Mouse (Mus musculus) MEL (cell line): Measurements from ENCODE around the gene Zfp536. TPM values are rescaled to one million over a fixed set of nuclear protein-coding genes. Genes with fewer than 3 reads are reported as not detected.

Experiments used
- DNase-seq: peaks from one replicate; pipeline ENCODE4 v3.0.0; 2011; ENCODE audit warnings: low read depth, low spot score
- H3K27ac ChIP-seq: 2 replicates; pipeline ENCODE4 v1.5.1; 2012; ENCODE audit warnings: low read depth, mild to moderate bottlenecking, control low read depth, low read length, moderate library complexity; ENCODE audit not compliant: control insufficient read depth
- H3K27me3 ChIP-seq, 2 experiments: fragments of 150-350 bp in 1 of 2; sonication (generic) in 1 of 2; 2 replicates each; pipeline ENCODE4 v1.6.1; 2012; ENCODE audit warnings: low read length in 2 of 2, mild to moderate bottlenecking in 2 of 2, improper control_type of control experiment in 1 of 2, moderate library complexity in 1 of 2; ENCODE audit not compliant: insufficient read depth in 2 of 2, control insufficient read depth in 1 of 2
- H3K36me3 ChIP-seq, 2 experiments: 2 replicates each; pipeline ENCODE4 v1.6.1; 2012 to 2014; ENCODE audit warnings: low read length in 2 of 2, improper control_type of control experiment in 1 of 2, inconsistent platforms in 1 of 2, mild to moderate bottlenecking in 1 of 2; ENCODE audit not compliant: insufficient read depth in 2 of 2, control insufficient read depth in 1 of 2
- H3K4me1 ChIP-seq, 2 experiments: fragments of 150-350 bp in 1 of 2; sonication (generic) in 1 of 2; 2 replicates each; pipeline ENCODE4 v1.6.1; 2012; ENCODE audit warnings: low read length in 2 of 2, improper control_type of control experiment in 1 of 2, mild to moderate bottlenecking in 1 of 2; ENCODE audit not compliant: insufficient read depth in 2 of 2, control insufficient read depth in 1 of 2
- H3K4me3 ChIP-seq, 2 experiments: fragments of 150-350 bp in 1 of 2; sonication (generic) in 1 of 2; 2 replicates each; pipeline ENCODE4 v1.5.1; 2012; ENCODE audit warnings: low read depth in 2 of 2, low read length in 2 of 2, mild to moderate bottlenecking in 2 of 2, moderate library complexity in 2 of 2, control low read depth in 1 of 2, improper control_type of control experiment in 1 of 2; ENCODE audit not compliant: control insufficient read depth in 1 of 2, insufficient read depth in 1 of 2
- H3K79me2 ChIP-seq: 2 replicates; pipeline ENCODE4 v1.6.1; 2012; ENCODE audit warnings: mild to moderate bottlenecking, low read length, moderate library complexity; ENCODE audit not compliant: control insufficient read depth, poor library complexity, insufficient read depth
- H3K9ac ChIP-seq: 2 replicates; pipeline ENCODE4 v1.6.1; 2012; ENCODE audit warnings: low read depth, mild to moderate bottlenecking, control low read depth, low read length, moderate library complexity; ENCODE audit not compliant: control insufficient read depth, poor library complexity, severe bottlenecking
- H3K9me3 ChIP-seq: fragments of 150-350 bp; sonication (generic); replicated peaks from 2 replicates; pipeline ENCODE4 v1.6.1; 2012; ENCODE audit warnings: mild to moderate bottlenecking, low read length, improper control_type of control experiment, moderate library complexity; ENCODE audit not compliant: insufficient read depth
- CHD2 ChIP-seq: IDR thresholded peaks from 2 replicates; pipeline ENCODE4 v1.6.1; 2011; ENCODE audit warnings: low read length, improper control_type of control experiment
- CTCF ChIP-seq, 3 experiments: IDR thresholded peaks in 2 of 3; conservative IDR thresholded peaks in 1 of 3; 2 replicates each; pipeline ENCODE4 v1.5.1; 2011 to 2012; ENCODE audit warnings: low read length in 3 of 3, low read depth in 2 of 3, mild to moderate bottlenecking in 2 of 3, improper control_type of control experiment in 1 of 3, inconsistent platforms in 1 of 3, mixed read lengths in 1 of 3, moderate library complexity in 1 of 3; ENCODE audit not compliant: control insufficient read depth in 1 of 3, insufficient read depth in 1 of 3, poor library complexity in 1 of 3, severe bottlenecking in 1 of 3
- E2F4 ChIP-seq: IDR thresholded peaks from 2 replicates; pipeline ENCODE4 v1.6.1; 2011; ENCODE audit warnings: low read depth, low read length, improper control_type of control experiment, borderline replicate concordance
- ELF1 ChIP-seq: IDR thresholded peaks from 2 replicates; pipeline ENCODE4 v1.6.1; 2014; ENCODE audit warnings: low read depth, mild to moderate bottlenecking, inconsistent platforms, low read length, improper control_type of control experiment, moderate library complexity
- EP300 ChIP-seq, 2 experiments: IDR thresholded peaks; 2 replicates each; pipeline ENCODE4 v1.6.1; 2011; ENCODE audit warnings: improper control_type of control experiment in 2 of 2, low read length in 2 of 2, low read depth in 1 of 2, mild to moderate bottlenecking in 1 of 2
- ETS1 ChIP-seq: IDR thresholded peaks from 2 replicates; pipeline ENCODE4 v1.6.1; 2012; ENCODE audit warnings: low read depth, mild to moderate bottlenecking, inconsistent platforms, low read length, improper control_type of control experiment, moderate library complexity
- HCFC1 ChIP-seq: IDR thresholded peaks from 2 replicates; pipeline ENCODE4 v1.6.1; 2012; ENCODE audit warnings: low read depth, mild to moderate bottlenecking, inconsistent platforms, low read length, improper control_type of control experiment, moderate library complexity
- KAT2A ChIP-seq: conservative IDR thresholded peaks from 2 replicates; pipeline ENCODE4 v1.6.1; 2012; ENCODE audit warnings: low read depth, low read length, improper control_type of control experiment, inconsistent platforms
- MAX ChIP-seq: IDR thresholded peaks from 2 replicates; pipeline ENCODE4 v1.6.1; 2011; ENCODE audit warnings: low read length, improper control_type of control experiment
- MEF2A ChIP-seq: IDR thresholded peaks from 2 replicates; pipeline ENCODE4 v1.6.1; 2014; ENCODE audit warnings: low read depth, mild to moderate bottlenecking, inconsistent platforms, low read length, improper control_type of control experiment; ENCODE audit not compliant: poor library complexity, insufficient replicate concordance, severe bottlenecking; ENCODE audit errors: extremely low read depth
- MXI1 ChIP-seq: IDR thresholded peaks from 2 replicates; pipeline ENCODE4 v1.6.1; 2011; ENCODE audit warnings: mild to moderate bottlenecking, low read depth, low read length, improper control_type of control experiment
- MYB ChIP-seq: IDR thresholded peaks from 2 replicates; pipeline ENCODE4 v1.6.1; 2011; ENCODE audit warnings: mild to moderate bottlenecking, low read depth, low read length, improper control_type of control experiment
- MYC ChIP-seq: IDR thresholded peaks from 2 replicates; pipeline ENCODE4 v1.6.1; 2011; ENCODE audit warnings: low read depth, mild to moderate bottlenecking, low read length, improper control_type of control experiment, moderate library complexity
- NELFE ChIP-seq: IDR thresholded peaks from 2 replicates; pipeline ENCODE4 v1.6.1; 2011; ENCODE audit warnings: low read depth, low read length, improper control_type of control experiment
- NRF1 ChIP-seq: IDR thresholded peaks from 2 replicates; pipeline ENCODE4 v1.6.1; 2014; ENCODE audit warnings: low read depth, mild to moderate bottlenecking, inconsistent platforms, low read length, improper control_type of control experiment, moderate library complexity; ENCODE audit not compliant: poor library complexity, insufficient read depth, severe bottlenecking
- POLR2A ChIP-seq, 2 experiments: IDR thresholded peaks; 2 replicates each; pipeline ENCODE4 v1.6.1; 2011 to 2012; ENCODE audit warnings: low read length in 2 of 2, mild to moderate bottlenecking in 2 of 2, control low read depth in 1 of 2, improper control_type of control experiment in 1 of 2, low read depth in 1 of 2, moderate library complexity in 1 of 2; ENCODE audit not compliant: control insufficient read depth in 1 of 2, insufficient read depth in 1 of 2, poor library complexity in 1 of 2
- RAD21 ChIP-seq: IDR thresholded peaks from 2 replicates; pipeline ENCODE4 v1.6.1; 2011; ENCODE audit warnings: mild to moderate bottlenecking, low read depth, low read length, improper control_type of control experiment
- RCOR1 ChIP-seq: IDR thresholded peaks from 2 replicates; pipeline ENCODE4 v1.6.1; 2012; ENCODE audit warnings: low read depth, mild to moderate bottlenecking, inconsistent platforms, low read length, improper control_type of control experiment
- SIN3A ChIP-seq: IDR thresholded peaks from 2 replicates; pipeline ENCODE4 v1.6.1; 2012; ENCODE audit warnings: low read length, improper control_type of control experiment, inconsistent platforms
- SMC3 ChIP-seq: IDR thresholded peaks from 2 replicates; pipeline ENCODE4 v1.6.1; 2011; ENCODE audit warnings: low read depth, low read length, improper control_type of control experiment
- TAL1 ChIP-seq: IDR thresholded peaks from 2 replicates; pipeline ENCODE4 v1.6.1; 2012; ENCODE audit warnings: mild to moderate bottlenecking, inconsistent platforms, low read length, moderate library complexity, mixed read lengths
- UBTF ChIP-seq: IDR thresholded peaks from 2 replicates; pipeline ENCODE4 v1.6.1; 2012; ENCODE audit warnings: low read depth, mild to moderate bottlenecking, inconsistent platforms, low read length, improper control_type of control experiment, moderate library complexity, borderline replicate concordance; ENCODE audit not compliant: insufficient read depth
- USF1 ChIP-seq: IDR thresholded peaks from 2 replicates; pipeline ENCODE4 v1.6.1; 2014; ENCODE audit warnings: low read depth, mild to moderate bottlenecking, inconsistent platforms, low read length, improper control_type of control experiment, moderate library complexity
- USF2 ChIP-seq, 2 experiments: IDR thresholded peaks; 2 replicates each; pipeline ENCODE4 v1.6.1; 2011 to 2012; ENCODE audit warnings: improper control_type of control experiment in 2 of 2, low read length in 2 of 2, borderline replicate concordance in 1 of 2, inconsistent platforms in 1 of 2, low read depth in 1 of 2, mild to moderate bottlenecking in 1 of 2; ENCODE audit not compliant: insufficient read depth in 1 of 2
- ZC3H11A ChIP-seq: IDR thresholded peaks from 2 replicates; pipeline ENCODE4 v1.6.1; 2012; ENCODE audit warnings: low read depth, mild to moderate bottlenecking, inconsistent platforms, low read length, improper control_type of control experiment
- ZKSCAN1 ChIP-seq: IDR thresholded peaks from 2 replicates; pipeline ENCODE4 v1.6.1; 2012; ENCODE audit warnings: low read depth, mild to moderate bottlenecking, inconsistent platforms, low read length, improper control_type of control experiment, moderate library complexity
- ZMIZ1 ChIP-seq: IDR thresholded peaks from 2 replicates; pipeline ENCODE4 v1.6.1; 2012; ENCODE audit warnings: low read depth, mild to moderate bottlenecking, inconsistent platforms, low read length, improper control_type of control experiment, moderate library complexity
- ZNF384 ChIP-seq: IDR thresholded peaks from 2 replicates; pipeline ENCODE4 v1.6.1; 2012; ENCODE audit warnings: low read depth, mild to moderate bottlenecking, inconsistent platforms, low read length, improper control_type of control experiment
- polyA plus RNA-seq, 2 experiments: library from polyadenylated mRNA; stranded (reverse) in 1 of 2; unstranded in 1 of 2; fragments of >175 nt in 1 of 2; fragments of >200 nt in 1 of 2; gene quantifications; 2 replicates each; pipeline versions ENCODE4 v1.2.1 to v1.2.4; 2012; ENCODE audit warnings: low replicate concordance in 2 of 2, low read depth in 1 of 2; ENCODE audit not compliant: insufficient read length in 2 of 2, insufficient read depth in 1 of 2, missing spikeins in 1 of 2
- total RNA-seq: library from RNA; depleted of rRNA; stranded (reverse); fragments of 300-350 nt; gene quantifications from 2 replicates; pipeline ENCODE4 v1.2.3, GENCODE M21; 2012

The Zfp536 gene
- total and polyA plus RNA-seq, 3 experiments = not detected

GRCm38 (mm10) chr7:37556811-37557210 is 216.6 kb downstream of the Zfp536 start:
- Histone ChIP-seq H3K27ac (no peak overlapping the region), H3K79me2 (no peaks in the 10 kb centered on the region), H3K9ac (no peak overlapping the region), H3K4me3 (no peak overlapping the region), H3K27me3 (no peaks in the 10 kb centered on the region), H3K4me1 (no peaks in the 10 kb centered on the region), H3K9me3 (no peaks in the 10 kb centered on the region), H3K36me3 (no peaks in the 10 kb centered on the region)
- no peak for DNase-seq
- TF ChIP-seq USF1 (no peak), ZMIZ1 (no peak), E2F4 (no peak), MXI1 (no peak), NRF1 (no peak), TAL1 (no peak), ZNF384 (no peak), USF2 (IDR thresholded peaks at IDR 0.05; ENCODE audit: borderline replicate concordance in 1 of 2, insufficient read depth in 1 of 2, low read depth in 1 of 2, low read length in 2 of 2) (no peak), RCOR1 (no peak), SIN3A (no peak), ELF1 (no peak), HCFC1 (no peak), CHD2 (no peak), KAT2A (no peak), MEF2A (no peak)

- Histone ChIP-seq H3K36me3 (no peaks in the 10 kb centered on the region), H3K4me3 (no peak overlapping the region), H3K27ac (no peak overlapping the region), H3K4me1 (no peaks in the 10 kb centered on the region), H3K27me3 (no peaks in the 10 kb centered on the region), H3K9ac (no peak overlapping the region), H3K9me3 (no peaks in the 10 kb centered on the region), H3K79me2 (no peaks in the 10 kb centered on the region)
- TF ChIP-seq ETS1 (no peak), POLR2A (IDR thresholded peaks at IDR 0.05; ENCODE audit: control insufficient read depth in 1 of 2, insufficient read depth in 1 of 2, low read depth in 1 of 2, low read length in 2 of 2, poor library complexity in 1 of 2) (no peak), SMC3 (no peak), EP300 (IDR thresholded peaks at IDR 0.05; ENCODE audit: low read depth in 1 of 2, low read length in 2 of 2) (no peak), MAX (no peak), ZKSCAN1 (no peak), MYB (no peak), UBTF (no peak), CTCF (IDR thresholded peaks at IDR 0.05 in 2 of 3, conservative IDR thresholded peaks at IDR 0.05 in 1 of 3; ENCODE audit: control insufficient read depth in 1 of 3, insufficient read depth in 1 of 3, low read depth in 2 of 3, low read length in 3 of 3, poor library complexity in 1 of 3, severe bottlenecking in 1 of 3) (no peak), RAD21 (no peak), NRF1 (no peak), NELFE (no peak), MYC (no peak), HCFC1 (no peak), ZC3H11A (no peak), MXI1 (no peak)
- no peak for DNase-seq
Observed at GRCm38 (mm10) chr7:37554405-37554804, 219.0 kb downstream of the Zfp536 start.
